Mouse (Mus musculus) midbrain, embryonic 11.5 days (tissue): Measurements from ENCODE around the gene Hoxc8. TPM values are rescaled to one million over a fixed set of nuclear protein-coding genes. Genes with fewer than 3 reads are reported as not detected.

ENCODE experiments used
- ATAC-seq: fragments of 200-750 bp; cut with Nextera tagmentation; 2 replicates; pipeline ENCODE4 v1.8.0; 2017; ENCODE audit warnings: moderate TSS enrichment, moderate library complexity; ENCODE audit not compliant: low FRiP score
- DNase-seq: peaks from one replicate; pipeline ENCODE4 v3.0.0; 2015; ENCODE audit warnings: low spot score; ENCODE audit errors: missing footprints
- H3K27ac ChIP-seq: fragments of 300-500 bp; sonication (generic); 2 replicates; pipeline ENCODE4 v1.5.1; 2014; ENCODE audit warnings: low read depth, low read length
- H3K27me3 ChIP-seq: fragments of 300-500 bp; sonication (generic); 2 replicates; pipeline ENCODE4 v1.6.1; 2014; ENCODE audit warnings: mild to moderate bottlenecking, low read length, moderate library complexity, mixed read lengths; ENCODE audit not compliant: control insufficient read depth, insufficient read depth
- H3K36me3 ChIP-seq: fragments of 300-500 bp; sonication (generic); 2 replicates; pipeline ENCODE4 v1.6.1; 2014; ENCODE audit warnings: mild to moderate bottlenecking, low read length, moderate library complexity, mixed read lengths; ENCODE audit not compliant: control insufficient read depth, insufficient read depth
- H3K4me1 ChIP-seq: fragments of 300-500 bp; sonication (generic); 2 replicates; pipeline ENCODE4 v1.6.1; 2014; ENCODE audit warnings: low read length; ENCODE audit not compliant: control insufficient read depth, insufficient read depth
- H3K4me2 ChIP-seq: fragments of 300-500 bp; sonication (generic); 2 replicates; pipeline ENCODE4 v1.6.1; 2014; ENCODE audit warnings: mild to moderate bottlenecking, moderate library complexity
- H3K4me3 ChIP-seq: fragments of 300-500 bp; sonication (generic); 2 replicates; pipeline ENCODE4 v1.5.1; 2014; ENCODE audit warnings: low read depth, low read length
- H3K9ac ChIP-seq: fragments of 300-500 bp; sonication (generic); 2 replicates; pipeline ENCODE4 v1.6.1; 2014; ENCODE audit warnings: low read length
- H3K9me3 ChIP-seq: fragments of 300-500 bp; sonication (generic); 2 replicates; pipeline ENCODE4 v1.6.1; 2016; ENCODE audit warnings: low read length; ENCODE audit not compliant: control insufficient read depth
- WGBS: fragments of 180-500 bp; shearing (Covaris S2); extraction: QIAGEN DNeasy Blood & Tissue Kit; methylation state at CpG from one replicate; pipeline ENCODE4 v1.1.7; 2014; 5-methylcytosine and 5-hydroxymethylcytosine counted together
- polyA plus RNA-seq: library from polyadenylated mRNA; unstranded; fragments of >200 nt; fragmentation: Nextera tagmentation; extraction: Ambion mirVana; gene quantifications from 2 replicates; pipeline ENCODE4 v1.2.1, GENCODE M21; 2014

Gene Hoxc8
- polyA plus RNA-seq, 1 experiment from 2014 or later, result not detected

DNA sequence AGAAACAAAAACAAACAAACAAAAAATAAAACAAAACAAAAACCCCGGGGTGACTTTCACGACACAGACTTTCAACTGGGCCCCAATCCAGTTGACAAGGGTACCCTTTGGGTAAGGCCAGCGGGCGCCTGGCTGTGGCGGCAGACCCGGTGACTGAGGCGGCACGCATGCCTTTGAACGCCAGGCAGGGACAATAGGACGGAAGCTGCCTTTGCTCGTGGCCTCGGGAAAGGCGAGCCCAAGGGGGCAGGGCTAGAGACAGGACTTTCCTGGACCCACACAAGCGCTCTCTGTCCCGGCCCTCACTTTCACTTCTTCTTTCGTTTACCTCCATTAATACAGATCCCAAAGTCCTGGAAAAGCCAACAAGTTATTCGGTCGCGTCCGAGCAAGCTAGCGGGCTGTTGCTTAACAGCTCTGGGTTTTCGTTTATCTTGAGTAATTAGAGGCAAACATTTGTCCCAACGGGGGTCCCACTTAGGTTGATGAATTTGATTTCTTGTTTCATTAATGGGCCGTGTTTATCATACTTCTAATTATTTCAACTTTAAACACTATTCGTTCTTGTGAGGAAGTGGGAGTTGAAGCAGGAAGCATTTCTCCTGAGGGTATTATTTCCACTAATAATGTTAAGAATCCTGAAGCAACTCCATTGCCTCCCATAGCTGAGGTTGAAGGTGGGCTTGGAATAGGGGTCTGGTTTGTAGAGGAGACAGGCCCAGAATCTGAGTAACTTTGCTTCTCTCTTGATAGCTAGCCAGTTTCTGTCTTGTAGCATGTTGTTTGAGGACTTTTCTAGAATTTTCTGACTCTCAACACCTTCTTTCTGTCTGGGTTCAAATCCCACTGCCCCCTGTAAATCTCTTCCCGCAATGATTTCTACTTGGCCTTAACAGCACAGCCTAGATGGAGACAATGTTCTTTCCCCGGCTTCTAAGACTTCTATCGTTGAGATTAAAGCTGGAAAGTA lies 26.5 kb upstream of the Hoxc8 start:
- H3K9me3 ChIP-seq, result no peaks in the 10 kb centered on the region
- H3K27me3 ChIP-seq, result peaks cover 96% of the 10 kb centered on the region
- WGBS, result 2% methylated on average over 28 of the region's 28 CpGs
- no peak overlapping the region for H3K4me2 ChIP-seq
- no peak overlapping the region for H3K4me3 ChIP-seq
- H3K36me3 ChIP-seq, result no peaks in the 10 kb centered on the region
- no peaks in the 10 kb centered on the region; the same call in 1 of the 2 replicates for H3K4me1 ChIP-seq
- H3K27ac ChIP-seq, result no peak overlapping the region
- DNase-seq, result peak; percentile 98
- H3K9ac ChIP-seq, result no peak overlapping the region
- no peak for ATAC-seq

DNA sequence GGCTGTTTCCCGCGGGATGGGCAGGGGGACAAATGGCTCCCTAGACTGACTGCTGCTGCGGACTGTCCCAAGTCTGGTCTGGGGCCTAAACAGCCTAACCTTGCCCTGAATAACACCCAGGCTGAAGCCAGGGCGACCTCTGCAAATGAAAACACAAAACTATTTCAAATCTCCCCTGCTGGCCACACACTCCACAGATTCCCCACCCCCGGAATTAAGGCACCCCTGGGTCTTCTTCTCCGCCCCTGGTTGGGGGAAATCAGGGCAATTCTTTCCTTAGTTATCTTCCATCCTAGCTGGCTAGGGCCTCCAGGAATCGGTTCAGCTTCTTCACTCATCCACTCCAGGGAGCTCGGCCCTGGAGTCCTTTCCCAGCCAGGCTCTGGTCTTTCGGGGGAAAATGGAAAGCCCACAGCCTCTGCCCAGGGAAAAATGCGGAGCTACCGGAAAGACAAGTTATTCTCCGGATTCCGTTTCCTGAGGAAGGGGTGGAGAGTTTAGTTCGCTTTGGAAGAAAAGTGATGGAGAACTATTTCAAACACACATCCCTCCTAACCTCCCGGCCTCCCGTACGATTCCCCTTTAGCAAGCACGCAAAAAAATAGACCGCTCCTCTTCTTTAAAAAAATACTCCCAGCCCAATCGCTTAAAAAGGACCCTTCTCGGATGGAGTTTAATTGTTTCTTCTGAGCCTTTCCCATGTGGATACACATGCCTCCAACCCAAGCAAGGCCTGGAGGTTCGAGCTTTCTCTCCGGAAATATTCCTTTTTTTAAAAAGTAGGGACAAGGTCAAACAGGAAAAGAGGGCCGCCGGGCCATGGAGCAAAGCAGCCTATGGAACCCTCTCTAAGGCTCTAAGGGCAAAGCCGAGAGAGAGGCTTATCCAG lies 25.2 kb upstream of the Hoxc8 start:
- Histone ChIP-seq H3K4me1 (no peaks in the 10 kb centered on the region; the same call in 1 of the 2 replicates), H3K27ac (no peak overlapping the region), H3K9ac (no peak overlapping the region), H3K9me3 (no peaks in the 10 kb centered on the region), H3K4me3 (no peak overlapping the region), H3K4me2 (no peak overlapping the region), H3K27me3 (peaks cover 98% of the 10 kb centered on the region), H3K36me3 (no peaks in the 10 kb centered on the region)
- ATAC-seq (no peak), DNase-seq (peak; percentile 95)
- 2% methylated on average over 26 of the region's 26 CpGs for WGBS

DNA sequence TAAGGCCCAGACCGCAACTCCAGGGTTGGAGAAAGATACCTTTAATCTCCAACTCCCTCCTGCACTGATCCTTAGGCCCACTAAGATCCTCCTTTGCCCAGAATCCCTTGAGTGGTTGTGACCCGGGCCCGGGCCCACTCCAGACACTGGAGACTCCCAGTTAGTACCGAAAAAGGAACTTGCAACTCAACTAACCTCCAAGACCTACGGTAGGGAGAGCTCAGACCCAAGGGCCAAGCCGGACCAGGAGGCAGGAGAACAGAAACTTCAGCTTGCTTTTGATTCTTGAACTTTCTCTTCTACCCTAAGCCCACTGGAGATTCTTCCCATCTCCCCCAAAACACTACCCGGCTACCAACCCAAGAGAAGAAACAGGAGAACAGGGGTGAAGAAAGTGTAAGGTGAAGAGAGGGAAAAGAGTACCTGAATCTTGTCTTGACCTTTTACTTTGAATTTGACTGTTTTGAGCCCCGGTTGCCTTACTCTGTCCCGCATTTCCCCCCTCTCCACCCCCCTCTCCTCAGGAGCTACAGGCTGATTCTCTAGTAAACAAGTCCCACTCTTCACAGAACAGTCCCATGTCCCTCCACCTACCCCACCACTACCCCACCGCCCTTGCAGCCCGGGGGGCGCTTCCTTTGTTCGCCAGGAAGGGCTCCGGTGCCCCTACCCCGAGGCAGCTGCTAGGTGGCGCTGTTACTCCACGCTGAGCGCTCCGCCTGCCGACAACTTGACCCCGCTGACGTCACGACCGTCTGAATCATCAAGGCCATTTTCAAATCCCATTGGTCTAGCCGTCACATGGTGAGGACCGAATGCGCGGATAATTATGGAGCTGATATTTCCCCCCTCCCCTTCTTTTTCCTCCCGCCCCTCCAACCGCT lies 24.3 kb upstream of the Hoxc8 start:
- ATAC-seq (peak; percentile 76), DNase-seq (peak; percentile 98)
- Histone ChIP-seq H3K9me3 (no peaks in the 10 kb centered on the region), H3K27ac (no peak overlapping the region), H3K9ac (no peak overlapping the region), H3K27me3 (peaks cover 98% of the 10 kb centered on the region), H3K4me2 (peak overlapping the region; percentile 19; the same call in 1 of the 2 replicates), H3K4me1 (no peaks in the 10 kb centered on the region; the same call in 1 of the 2 replicates), H3K4me3 (peak overlapping the region; percentile 7; the same call in 1 of the 2 replicates), H3K36me3 (no peaks in the 10 kb centered on the region)
- 3% methylated on average over 29 of the region's 30 CpGs for WGBS

DNA sequence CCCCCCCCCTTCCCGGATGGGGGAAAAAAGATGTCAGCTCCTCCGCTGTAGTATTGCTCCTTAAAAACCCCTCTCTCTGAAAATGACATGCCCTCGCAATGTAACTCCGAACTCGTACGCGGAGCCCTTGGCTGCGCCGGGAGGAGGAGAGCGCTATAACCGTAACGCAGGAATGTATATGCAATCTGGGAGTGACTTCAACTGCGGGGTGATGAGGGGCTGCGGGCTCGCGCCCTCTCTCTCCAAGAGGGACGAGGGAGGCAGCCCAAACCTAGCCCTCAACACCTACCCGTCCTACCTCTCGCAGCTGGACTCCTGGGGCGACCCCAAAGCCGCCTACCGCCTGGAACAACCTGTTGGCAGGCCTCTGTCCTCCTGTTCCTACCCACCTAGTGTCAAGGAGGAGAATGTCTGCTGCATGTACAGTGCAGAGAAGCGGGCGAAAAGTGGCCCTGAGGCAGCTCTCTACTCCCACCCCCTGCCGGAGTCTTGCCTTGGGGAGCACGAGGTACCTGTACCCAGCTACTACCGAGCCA lies 23.6 kb upstream of the Hoxc8 start, which contains the start of gene Hoxc10:
Gene Hoxc10 (plus strand): TSS at position 21 of the 536 bp plus-strand sequence.
- Histone ChIP-seq H3K36me3 (no peaks in the 10 kb centered on the region), H3K27ac (no peak within 1 kb of the TSS), H3K4me2 (peak within 1 kb of the TSS; percentile 19; the same call in 1 of the 2 replicates), H3K4me3 (peak within 1 kb of the TSS; percentile 7; the same call in 1 of the 2 replicates), H3K27me3 (peaks cover 98% of the 10 kb centered on the region), H3K4me1 (no peaks in the 10 kb centered on the region; the same call in 1 of the 2 replicates), H3K9me3 (no peaks in the 10 kb centered on the region), H3K9ac (no peak within 1 kb of the TSS)
- peak; percentile 94 for DNase-seq
- 4% methylated on average over 26 of the region's 27 CpGs for WGBS
- ATAC-seq, result peak; percentile 58

- H3K9ac ChIP-seq, result no peak within 1 kb of the TSS
- DNase-seq, result no peak
Observed at GRCm38 (mm10) chr15:102967312-102967510, 23.2 kb upstream of the Hoxc8 start, which contains the start of gene Hoxc5. Hoxc5 (plus strand) TSS chr15:102967443.

DNA sequence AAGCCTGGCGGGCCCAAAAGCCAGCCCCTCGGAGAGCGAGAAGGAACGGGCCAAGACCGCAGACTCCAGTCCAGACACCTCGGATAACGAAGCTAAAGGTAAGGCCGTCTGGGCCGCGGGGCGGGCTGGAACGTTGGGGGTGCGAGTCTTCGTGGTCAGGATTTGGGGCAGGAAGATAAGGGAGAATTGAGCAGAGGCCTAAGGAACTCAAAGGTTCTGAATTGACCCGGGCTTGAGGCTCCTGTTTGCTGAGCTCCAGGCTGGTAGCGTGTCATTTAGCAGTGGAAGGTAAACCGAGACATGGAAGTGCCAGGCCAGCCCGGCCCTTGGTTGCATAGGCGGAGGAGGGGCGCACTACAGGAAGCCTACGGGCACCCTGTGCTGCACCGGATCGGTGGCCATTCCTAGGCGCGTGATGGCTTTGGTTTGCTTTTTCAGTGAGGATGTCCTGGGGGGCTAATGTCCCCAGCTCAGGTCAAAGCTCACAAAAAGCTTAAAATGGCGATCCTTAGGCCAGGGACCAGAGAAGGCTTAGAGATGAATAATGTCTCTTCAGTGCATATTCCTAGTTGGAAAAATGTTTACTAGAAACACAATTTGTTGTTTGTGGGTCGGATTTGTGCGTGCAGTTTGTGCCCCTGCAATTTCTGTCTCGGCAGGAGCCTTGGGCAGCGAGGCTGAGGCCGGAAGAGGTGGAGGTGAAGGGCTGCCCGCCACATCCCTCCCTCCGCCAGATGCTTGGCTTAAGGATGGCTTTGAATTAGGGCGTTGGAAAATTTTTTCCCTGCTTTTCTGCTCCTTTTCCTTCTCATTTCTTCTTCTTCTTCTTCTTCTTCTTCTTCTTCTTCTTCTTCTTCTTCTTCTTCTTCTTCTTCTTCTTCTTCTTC lies 22.7 kb upstream of the Hoxc8 start:
- Histone ChIP-seq H3K4me1 (no peaks in the 10 kb centered on the region; the same call in 1 of the 2 replicates), H3K9ac (no peak overlapping the region), H3K36me3 (no peaks in the 10 kb centered on the region), H3K4me2 (no peak overlapping the region), H3K27me3 (peaks cover 99% of the 10 kb centered on the region), H3K9me3 (no peaks in the 10 kb centered on the region), H3K4me3 (no peak overlapping the region), H3K27ac (no peak overlapping the region)
- peak; percentile 94 for DNase-seq
- 1% methylated on average over 34 of the region's 34 CpGs for WGBS
- ATAC-seq, result no peak

More at GRCm38 (mm10) chr15:102967312-102967510, 23.2 kb upstream of the Hoxc8 start, which contains the start of gene Hoxc5:
- no peak within 1 kb of the TSS for H3K27ac ChIP-seq
- peaks cover 99% of the 10 kb centered on the region for H3K27me3 ChIP-seq
- H3K4me1 ChIP-seq, result no peaks in the 10 kb centered on the region; the same call in 1 of the 2 replicates
- no peak for ATAC-seq
- no peaks in the 10 kb centered on the region for H3K36me3 ChIP-seq
- peak within 1 kb of the TSS; percentile 19; the same call in 1 of the 2 replicates for H3K4me2 ChIP-seq
- H3K4me3 ChIP-seq, result peak within 1 kb of the TSS; percentile 7; the same call in 1 of the 2 replicates
- H3K9me3 ChIP-seq, result no peaks in the 10 kb centered on the region
- 3% methylated on average over 12 of the region's 12 CpGs for WGBS

DNA sequence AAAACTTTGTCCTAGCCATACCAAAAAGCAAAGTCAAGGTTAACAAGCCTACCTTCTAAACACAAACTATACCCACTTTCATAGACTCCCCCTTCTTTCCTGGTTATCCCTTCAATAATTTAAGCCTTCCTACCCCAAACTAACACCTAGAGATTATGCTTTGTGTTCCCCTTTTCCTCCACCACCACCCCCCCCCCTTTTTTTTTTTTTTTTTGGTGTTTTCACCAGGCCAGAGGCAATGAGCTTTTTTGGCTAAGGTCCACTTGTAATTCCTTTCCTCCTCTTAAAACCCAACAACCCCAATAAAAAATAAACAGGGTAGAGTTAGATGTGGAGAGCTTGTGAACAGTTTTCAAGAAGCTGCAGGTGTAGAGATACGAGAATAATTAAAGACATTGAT lies 21.1 kb upstream of the Hoxc8 start:
- no peaks in the 10 kb centered on the region for H3K9me3 ChIP-seq
- H3K9ac ChIP-seq, result no peak overlapping the region
- no peaks in the 10 kb centered on the region for H3K36me3 ChIP-seq
- H3K27ac ChIP-seq, result no peak overlapping the region
- no peak overlapping the region for H3K4me2 ChIP-seq
- H3K4me3 ChIP-seq, result no peak overlapping the region
- 21% methylated on average over 1 of the region's 1 CpGs for WGBS
- DNase-seq (no peak), ATAC-seq (no peak)
- H3K27me3 ChIP-seq, result peaks cover 99% of the 10 kb centered on the region
- no peaks in the 10 kb centered on the region; the same call in 1 of the 2 replicates for H3K4me1 ChIP-seq
